10 mouse cellular contexts compared by ENCODE assay signal in genomic region chr2:68406571-68407074, GRCm38 (mm10).
DNase-seq lines count a peak whose midpoint lies in the region; ATAC-seq and TF ChIP-seq lines count a peak whose summit lies in the region.
"Had no signal": no experiment of that assay in that cellular context is flagged by ENCODE, and none has a peak within 500 bp of the region (broad histone marks: within the 10 kb centered on the region; RNA-seq: fewer than 3 reads in every experiment).

No protein-coding gene starts in this region.

- no peak for TF ChIP-seq POLR2A in thymus, adult 2 months (IDR thresholded peaks at IDR 0.05; ENCODE audit: control insufficient read depth, extremely low read depth, insufficient read depth, low read length, poor library complexity)

- H3K27ac ChIP-seq in forebrain, embryonic 11.5 days (ENCODE audit: low read depth, low read length), result peak overlapping the region; percentile 52
- no peak overlapping the region for H3K27ac ChIP-seq in forebrain, postnatal 0 days (ENCODE audit: low read depth, low read length)
- peak overlapping the region; percentile 15; the same call in 1 of the 2 replicates for H3K27ac ChIP-seq in kidney, postnatal 0 days
- H3K27ac ChIP-seq in forebrain, embryonic 16.5 days (ENCODE audit: low read length), result no peak overlapping the region
- H3K27ac ChIP-seq in midbrain, embryonic 14.5 days (replicated peaks; ENCODE audit: low read depth, low read length), result no peak overlapping the region; the same call in 1 of the 2 replicates
- H3K27ac ChIP-seq in thymus, adult 2 months (ENCODE audit: control insufficient read depth, insufficient read depth, low read length), result no peak overlapping the region
- H3K27ac ChIP-seq: macrophage had no signal

- H3K4me1 ChIP-seq in forebrain, embryonic 11.5 days (replicated peaks; ENCODE audit: control insufficient read depth, insufficient read depth, low read length), result peaks cover 29% of the 10 kb centered on the region
- H3K4me1 ChIP-seq in forebrain, postnatal 0 days (ENCODE audit: insufficient read depth), result 0 out of 2 replicates have a peak, but pooled peaks cover 9% of the 10 kb centered on the region
- H3K4me1 ChIP-seq in kidney, postnatal 0 days (replicated peaks; ENCODE audit: insufficient read depth, low read length), result peaks cover 36% of the 10 kb centered on the region
- H3K4me1 ChIP-seq in forebrain, embryonic 16.5 days (replicated peaks; ENCODE audit: control insufficient read depth, insufficient read depth, low read length), result peaks cover 36% of the 10 kb centered on the region
- peaks cover 43% of the 10 kb centered on the region for H3K4me1 ChIP-seq in midbrain, embryonic 14.5 days (ENCODE audit: control insufficient read depth, insufficient read depth, low read length)
- H3K4me1 ChIP-seq in thymus, adult 2 months (replicated peaks; ENCODE audit: control insufficient read depth, insufficient read depth, low read length), result 0 out of 2 replicates have a peak, but pooled peaks cover 4% of the 10 kb centered on the region

- DNase-seq in forebrain, embryonic 11.5 days (ENCODE audit: low spot score), result no peak
- no peak for DNase-seq in forebrain, postnatal 0 days
- DNase-seq in kidney, postnatal 0 days (ENCODE audit: low spot score), result peak; percentile 81
- DNase-seq in kidney, adult 8-10 months, result no peak
- peak; percentile 46 for DNase-seq in midbrain, embryonic 14.5 days
- no peak for DNase-seq in thymus, adult 2 months
- no peak for DNase-seq in urinary bladder, postnatal 10 days (ENCODE audit: low spot score)

- ATAC-seq in forebrain, embryonic 11.5 days (replicated peaks; ENCODE audit: low FRiP score), result no peak
- ATAC-seq in forebrain, postnatal 0 days, result no peak
- no peak for ATAC-seq in kidney, postnatal 0 days (replicated peaks; ENCODE audit: low FRiP score, low read depth)
- no peak for ATAC-seq in forebrain, embryonic 16.5 days
- no peak for ATAC-seq in midbrain, embryonic 14.5 days (ENCODE audit: low FRiP score, low TSS enrichment)

- no peaks in the 10 kb centered on the region for H3K9me3 ChIP-seq in forebrain, embryonic 11.5 days (ENCODE audit: control insufficient read depth, low read length)
- H3K9me3 ChIP-seq in forebrain, postnatal 0 days (ENCODE audit: low read length), result no peaks in the 10 kb centered on the region
- H3K9me3 ChIP-seq in kidney, postnatal 0 days (replicated peaks; ENCODE audit: low read length), result no peaks in the 10 kb centered on the region
- no peaks in the 10 kb centered on the region for H3K9me3 ChIP-seq in forebrain, embryonic 16.5 days (ENCODE audit: control insufficient read depth, low read length)
- no peaks in the 10 kb centered on the region for H3K9me3 ChIP-seq in midbrain, embryonic 14.5 days (ENCODE audit: control insufficient read depth, low read length)

- no peaks in the 10 kb centered on the region for H3K27me3 ChIP-seq in forebrain, embryonic 11.5 days (ENCODE audit: control insufficient read depth, insufficient read depth, low read length)
- no peaks in the 10 kb centered on the region for H3K27me3 ChIP-seq in forebrain, postnatal 0 days (ENCODE audit: insufficient read depth, low read length)
- H3K27me3 ChIP-seq in kidney, postnatal 0 days (ENCODE audit: insufficient read depth, low read length), result no peaks in the 10 kb centered on the region
- H3K27me3 ChIP-seq in forebrain, embryonic 16.5 days (replicated peaks; ENCODE audit: control insufficient read depth, insufficient read depth, low read length), result no peaks in the 10 kb centered on the region
- no peaks in the 10 kb centered on the region for H3K27me3 ChIP-seq in midbrain, embryonic 14.5 days (ENCODE audit: control insufficient read depth, insufficient read depth, low read length)
- H3K27me3 ChIP-seq in thymus, adult 2 months (ENCODE audit: control insufficient read depth, insufficient read depth, low read length), result no peaks in the 10 kb centered on the region
- H3K27me3 ChIP-seq: Patski had no signal

- no peak overlapping the region for H3K9ac ChIP-seq in forebrain, embryonic 11.5 days (ENCODE audit: low read length)
- no peak overlapping the region for H3K9ac ChIP-seq in forebrain, postnatal 0 days
- no peak overlapping the region for H3K9ac ChIP-seq in kidney, postnatal 0 days (ENCODE audit: low read depth, low read length)
- no peak overlapping the region for H3K9ac ChIP-seq in forebrain, embryonic 16.5 days (replicated peaks; ENCODE audit: low read depth, low read length)
- H3K9ac ChIP-seq in midbrain, embryonic 14.5 days (replicated peaks; ENCODE audit: low read length), result no peak overlapping the region

- peak overlapping the region; percentile 19; the same call in 1 of the 2 replicates for H3K4me2 ChIP-seq in forebrain, embryonic 11.5 days (ENCODE audit: low read depth, low read length, severe bottlenecking)
- no peak overlapping the region for H3K4me2 ChIP-seq in forebrain, postnatal 0 days (ENCODE audit: low read depth)
- peak overlapping the region; percentile 10; the same call in 1 of the 2 replicates for H3K4me2 ChIP-seq in kidney, postnatal 0 days (ENCODE audit: low read length)
- H3K4me2 ChIP-seq in forebrain, embryonic 16.5 days (ENCODE audit: low read length), result peak overlapping the region; percentile 17; the same call in 1 of the 2 replicates
- H3K4me2 ChIP-seq in midbrain, embryonic 14.5 days (ENCODE audit: low read length), result 0 out of 2 replicates have a peak overlapping the region, but pooled peaks have one; percentile 18

- 9% methylated on average over 12 of the region's 12 CpGs for WGBS in forebrain, embryonic 11.5 days
- WGBS in forebrain, postnatal 0 days, result 22% methylated on average over 12 of the region's 12 CpGs
- 17% methylated on average over 12 of the region's 12 CpGs for WGBS in kidney, postnatal 0 days
- WGBS in forebrain, embryonic 16.5 days, result 10% methylated on average over 12 of the region's 12 CpGs
- 12% methylated on average over 12 of the region's 12 CpGs for WGBS in midbrain, embryonic 14.5 days
- 90% methylated on average over 12 of the region's 12 CpGs for WGBS in thymus, adult 2 months

- H3K36me3 ChIP-seq in forebrain, embryonic 11.5 days (ENCODE audit: control insufficient read depth, insufficient read depth, low read length), result no peaks in the 10 kb centered on the region
- H3K36me3 ChIP-seq in forebrain, postnatal 0 days (ENCODE audit: insufficient read depth), result no peaks in the 10 kb centered on the region
- H3K36me3 ChIP-seq in kidney, postnatal 0 days (ENCODE audit: insufficient read depth, low read length), result no peaks in the 10 kb centered on the region
- no peaks in the 10 kb centered on the region for H3K36me3 ChIP-seq in forebrain, embryonic 16.5 days (ENCODE audit: control insufficient read depth, insufficient read depth)
- no peaks in the 10 kb centered on the region for H3K36me3 ChIP-seq in midbrain, embryonic 14.5 days (ENCODE audit: control insufficient read depth, insufficient read depth, low read length)
- no peaks in the 10 kb centered on the region for H3K36me3 ChIP-seq in thymus, adult 2 months (ENCODE audit: control insufficient read depth, insufficient read depth, low read length)

- no peak for TF ChIP-seq CTCF in forebrain, postnatal 0 days (IDR thresholded peaks at IDR 0.05; ENCODE audit: low read depth)
- no peak for TF ChIP-seq CTCF in kidney, postnatal 0 days (IDR thresholded peaks at IDR 0.05; ENCODE audit: low read depth)
- TF ChIP-seq CTCF in thymus, adult 2 months (IDR thresholded peaks at IDR 0.05; ENCODE audit: borderline replicate concordance, control insufficient read depth, extremely low read depth, insufficient read depth, low read length, poor library complexity), result no peak

- H3K4me3 ChIP-seq in forebrain, embryonic 11.5 days (ENCODE audit: low read depth, low read length), result no peak overlapping the region
- no peak overlapping the region for H3K4me3 ChIP-seq in forebrain, postnatal 0 days (ENCODE audit: low read depth, low read length)
- H3K4me3 ChIP-seq in kidney, postnatal 0 days (replicated peaks; ENCODE audit: low read depth, low read length), result no peak overlapping the region
- H3K4me3 ChIP-seq in forebrain, embryonic 16.5 days (replicated peaks; ENCODE audit: low read length), result no peak overlapping the region
- H3K4me3 ChIP-seq in midbrain, embryonic 14.5 days (replicated peaks; ENCODE audit: low read depth, low read length), result no peak overlapping the region
- no peak overlapping the region for H3K4me3 ChIP-seq in thymus, adult 2 months (ENCODE audit: control insufficient read depth, insufficient read depth, low read length)

Comparison
In these comparisons a context has a peak if more than half of its experiments do, and no peak if none do; other contexts are left out.
1. DNase-seq: peak in kidney, postnatal 0 days (single experiment) and midbrain, embryonic 14.5 days (single experiment); none in forebrain, embryonic 11.5 days (single experiment), forebrain, postnatal 0 days (single experiment), kidney, adult 8-10 months (0 of 2), thymus, adult 2 months (single experiment) and urinary bladder, postnatal 10 days (single experiment).
2. H3K27ac ChIP-seq: peak in forebrain, embryonic 11.5 days (single experiment) and kidney, postnatal 0 days (single experiment); none in forebrain, postnatal 0 days (single experiment), forebrain, embryonic 16.5 days (single experiment), midbrain, embryonic 14.5 days (single experiment) and thymus, adult 2 months (single experiment).